ENCODE assay signal across 20 mouse cellular contexts in genomic region chr5:139696954-139697353, GRCm38 (mm10). TPM values are rescaled to one million over a fixed set of nuclear protein-coding genes. Genes with fewer than 3 reads are reported as not detected.
DNase-seq lines count a peak whose midpoint lies in the region; ATAC-seq and TF ChIP-seq lines count a peak whose summit lies in the region.
"Had no signal": no experiment of that assay in that cellular context is flagged by ENCODE, and none has a peak within 500 bp of the region (broad histone marks: within the 10 kb centered on the region; RNA-seq: fewer than 3 reads in every experiment).

No protein-coding gene starts in this region.

- no peak overlapping the region for H3K27ac ChIP-seq in hindbrain, postnatal 0 days
- H3K27ac ChIP-seq in hindbrain, embryonic 14.5 days: no peak overlapping the region
- no peak overlapping the region for H3K27ac ChIP-seq in liver, embryonic 14.5 days
- no peak overlapping the region for H3K27ac ChIP-seq in liver, embryonic 11.5 days (ENCODE audit: low read depth, low read length)
- H3K27ac ChIP-seq in ES-E14 (ENCODE audit: insufficient read depth, low read depth, low read length, poor library complexity, severe bottlenecking): no peak overlapping the region
- H3K27ac ChIP-seq: embryonic facial prominence, embryonic 12.5 days; forebrain, embryonic 15.5 days; heart, embryonic 10.5 days; hindbrain, embryonic 12.5 days had no signal

- H3K36me3 ChIP-seq in hindbrain, postnatal 0 days (ENCODE audit: insufficient read depth, low read length): no peaks in the 10 kb centered on the region
- no peaks in the 10 kb centered on the region for H3K36me3 ChIP-seq in hindbrain, embryonic 14.5 days (replicated peaks; ENCODE audit: control insufficient read depth, insufficient read depth)
- no peaks in the 10 kb centered on the region for H3K36me3 ChIP-seq in liver, embryonic 14.5 days (replicated peaks; ENCODE audit: control insufficient read depth, insufficient read depth, low read depth)
- no peaks in the 10 kb centered on the region for H3K36me3 ChIP-seq in liver, embryonic 11.5 days (ENCODE audit: control insufficient read depth, insufficient read depth, low read length)
- no peaks in the 10 kb centered on the region for H3K36me3 ChIP-seq in ES-E14 (ENCODE audit: control insufficient read depth, insufficient read depth, low read length, poor library complexity, severe bottlenecking)
- H3K36me3 ChIP-seq: embryonic facial prominence, embryonic 12.5 days; forebrain, embryonic 15.5 days; heart, embryonic 10.5 days; hindbrain, embryonic 12.5 days had no signal

- TF ChIP-seq CTCF in hindbrain, postnatal 0 days (IDR thresholded peaks at IDR 0.05; ENCODE audit: low read depth): peak; percentile 2; the same call in 1 of the 2 replicates
- TF ChIP-seq CTCF in liver, embryonic 14.5 days (IDR thresholded peaks at IDR 0.05; ENCODE audit: low read depth): peak; percentile 14; the same call in 1 of the 2 replicates

- no peak for DNase-seq in hindbrain, postnatal 0 days (ENCODE audit: low spot score)
- no peak for DNase-seq in hindbrain, embryonic 14.5 days (ENCODE audit: low spot score)
- DNase-seq in liver, embryonic 14.5 days (ENCODE audit: low read depth in 3 of 3, low spot score in 3 of 3): no peak
- DNase-seq in liver, embryonic 11.5 days (ENCODE audit: low spot score): no peak
- DNase-seq in ES-E14 (ENCODE audit: low read depth, low spot score) (peak; percentile 4), MN1 (ENCODE audit: low spot score) (no peak)
- DNase-seq in ovary, postnatal 10 days (ENCODE audit: low spot score): no peak
- DNase-seq: adrenal gland, postnatal 14 days; cerebellum, adult 11-12 months; cerebellum, adult 9-10 months; cerebellum, postnatal 25 days; gastrocnemius, postnatal 10 days; heart, adult 18-20 months; heart, postnatal 10 days; heart, postnatal 4 days had no signal

- H3K9me3 ChIP-seq in hindbrain, postnatal 0 days (ENCODE audit: low read length): no peaks in the 10 kb centered on the region
- no peaks in the 10 kb centered on the region for H3K9me3 ChIP-seq in hindbrain, embryonic 14.5 days (ENCODE audit: control insufficient read depth, low read length)
- no peaks in the 10 kb centered on the region for H3K9me3 ChIP-seq in liver, embryonic 14.5 days (ENCODE audit: control insufficient read depth, low read length)
- peaks cover 3% of the 10 kb centered on the region; the same call in 1 of the 2 replicates for H3K9me3 ChIP-seq in liver, embryonic 11.5 days (ENCODE audit: control insufficient read depth, low read length)
- H3K9me3 ChIP-seq in ES-E14 (ENCODE audit: control insufficient read depth, insufficient read depth, low read depth, low read length): no peaks in the 10 kb centered on the region
- H3K9me3 ChIP-seq: embryonic facial prominence, embryonic 12.5 days; forebrain, embryonic 15.5 days; heart, embryonic 10.5 days; hindbrain, embryonic 12.5 days had no signal

- TF ChIP-seq EP300 in liver, embryonic 14.5 days (IDR thresholded peaks at IDR 0.05; ENCODE audit: low read depth): no peak

- in situ Hi-C loops in ES-E14 (cut with MboI; ENCODE audit: low sequenced_read_pairs in 2 of 2, unreplicated experiment in 2 of 2): no loop called here

- H3K9ac ChIP-seq in hindbrain, postnatal 0 days (replicated peaks; ENCODE audit: low read length): no peak overlapping the region
- H3K9ac ChIP-seq in hindbrain, embryonic 14.5 days: no peak overlapping the region
- no peak overlapping the region for H3K9ac ChIP-seq in liver, embryonic 14.5 days (replicated peaks)
- H3K9ac ChIP-seq in liver, embryonic 11.5 days (ENCODE audit: low read depth, low read length): no peak overlapping the region
- H3K9ac ChIP-seq in ES-E14 (ENCODE audit: insufficient read depth, low read depth, low read length, poor library complexity, severe bottlenecking): no peak overlapping the region
- H3K9ac ChIP-seq: embryonic facial prominence, embryonic 12.5 days; forebrain, embryonic 15.5 days; hindbrain, embryonic 12.5 days had no signal

- no peak overlapping the region for H3K4me2 ChIP-seq in hindbrain, postnatal 0 days (ENCODE audit: low read depth, low read length)
- H3K4me2 ChIP-seq in hindbrain, embryonic 14.5 days (replicated peaks): no peak overlapping the region
- H3K4me2 ChIP-seq in liver, embryonic 14.5 days (ENCODE audit: low read depth): no peak overlapping the region
- no peak overlapping the region for H3K4me2 ChIP-seq in liver, embryonic 11.5 days
- H3K4me2 ChIP-seq: embryonic facial prominence, embryonic 12.5 days; forebrain, embryonic 15.5 days; hindbrain, embryonic 12.5 days had no signal

- WGBS in hindbrain, postnatal 0 days: 92% methylated on average over 6 of the region's 6 CpGs
- WGBS in hindbrain, embryonic 14.5 days: 87% methylated on average over 6 of the region's 6 CpGs
- 78% methylated on average over 6 of the region's 6 CpGs for WGBS in liver, embryonic 14.5 days (ENCODE audit: insufficient replicate concordance)
- 88% methylated on average over 6 of the region's 6 CpGs for WGBS in liver, embryonic 11.5 days

- H3K4me3 ChIP-seq in hindbrain, postnatal 0 days (ENCODE audit: low read length): no peak overlapping the region
- no peak overlapping the region for H3K4me3 ChIP-seq in hindbrain, embryonic 14.5 days (replicated peaks; ENCODE audit: low read length)
- H3K4me3 ChIP-seq in liver, embryonic 14.5 days (ENCODE audit: insufficient read depth in 1 of 2, low read depth in 2 of 2, low read length in 2 of 2): no peak overlapping the region
- H3K4me3 ChIP-seq in liver, embryonic 11.5 days (ENCODE audit: low read depth, low read length): no peak overlapping the region
- H3K4me3 ChIP-seq in ES-E14 (ENCODE audit: insufficient read depth in 1 of 2, low read depth in 1 of 2, low read length in 2 of 2, poor library complexity in 1 of 2, severe bottlenecking in 1 of 2): no peak overlapping the region
- H3K4me3 ChIP-seq: embryonic facial prominence, embryonic 12.5 days; forebrain, embryonic 15.5 days; heart, embryonic 10.5 days; hindbrain, embryonic 12.5 days had no signal

- no peaks in the 10 kb centered on the region for H3K4me1 ChIP-seq in hindbrain, postnatal 0 days (ENCODE audit: insufficient read depth, low read length)
- peaks cover 9% of the 10 kb centered on the region; the same call in 1 of the 2 replicates for H3K4me1 ChIP-seq in hindbrain, embryonic 14.5 days (replicated peaks; ENCODE audit: control insufficient read depth, insufficient read depth, low read length)
- 0 out of 4 replicates have a peak, but pooled peaks cover 0 to 4% of the 10 kb centered on the region in 2 experiments for H3K4me1 ChIP-seq in liver, embryonic 14.5 days (replicated peaks; ENCODE audit: control insufficient read depth in 2 of 2, insufficient read depth in 2 of 2, low read length in 1 of 2)
- H3K4me1 ChIP-seq in liver, embryonic 11.5 days (replicated peaks; ENCODE audit: control insufficient read depth, insufficient read depth, low read length): 0 out of 2 replicates have a peak, but pooled peaks cover 7% of the 10 kb centered on the region
- peaks cover 0 to 4% of the 10 kb centered on the region in 2 experiments; a peak in 1 of 4 replicates for H3K4me1 ChIP-seq in ES-E14 (ENCODE audit: control insufficient read depth in 2 of 2, insufficient read depth in 2 of 2, low read length in 2 of 2, poor library complexity in 1 of 2)

- H3K27me3 ChIP-seq in hindbrain, postnatal 0 days (ENCODE audit: insufficient read depth, low read length): no peaks in the 10 kb centered on the region
- no peaks in the 10 kb centered on the region for H3K27me3 ChIP-seq in hindbrain, embryonic 14.5 days (ENCODE audit: control insufficient read depth, insufficient read depth, low read length)
- no peaks in the 10 kb centered on the region for H3K27me3 ChIP-seq in liver, embryonic 14.5 days (ENCODE audit: control insufficient read depth, insufficient read depth, low read length)
- no peaks in the 10 kb centered on the region for H3K27me3 ChIP-seq in liver, embryonic 11.5 days (replicated peaks; ENCODE audit: control insufficient read depth, insufficient read depth, low read length)
- H3K27me3 ChIP-seq: embryonic facial prominence, embryonic 12.5 days had no signal

- no peak for ATAC-seq in hindbrain, postnatal 0 days
- ATAC-seq in hindbrain, embryonic 14.5 days (ENCODE audit: low FRiP score): no peak
- no peak for ATAC-seq in liver, embryonic 14.5 days (ENCODE audit: insufficient read depth)
- ATAC-seq in liver, embryonic 11.5 days (replicated peaks; ENCODE audit: low FRiP score): no peak
- ATAC-seq: activated CD4-positive, CD25-positive, alpha-beta regulatory T cell, adult 4 months; forebrain, embryonic 15.5 days had no signal

TF ChIP-seq in ES-E14, 5 proteins besides CTCF, POLR2A, EP300 and RAD21:
- TF ChIP-seq ZC3H11A (IDR thresholded peaks at IDR 0.05; ENCODE audit: borderline replicate concordance, low read depth, low read length) (no peak), ZNF384 (IDR thresholded peaks at IDR 0.05; ENCODE audit: low read depth, low read length) (no peak), CHD2 (IDR thresholded peaks at IDR 0.05; ENCODE audit: low read depth, low read length) (no peak), MAFK (IDR thresholded peaks at IDR 0.05; ENCODE audit: insufficient read depth, low read depth, low read length) (no peak), HCFC1 (IDR thresholded peaks at IDR 0.05; ENCODE audit: borderline replicate concordance, insufficient read depth, low read length) (no peak)

RNA-seq across cellular contexts. Expression of gene Micall2, which starts 39.2 kb away (rescaled TPM):
- 11.0 and 13.9 TPM in 2 replicates for total RNA-seq in hindbrain, postnatal 0 days (2014; rRNA removed)
- polyA plus RNA-seq in hindbrain, postnatal 0 days (2015; fragmentation: Nextera tagmentation; extraction: Ambion mirVana): 8.8 and 10.7 TPM in 2 replicates
- 10.6 and 10.7 TPM in 2 replicates for polyA plus RNA-seq in hindbrain, embryonic 14.5 days (2014; fragmentation: Nextera tagmentation; extraction: Ambion mirVana)
- polyA plus RNA-seq in liver, embryonic 14.5 days (2012; rRNA removed): 8.3 and 8.4 TPM in 2 replicates
- 10.3 and 14.4 TPM in 2 replicates for polyA plus RNA-seq in liver, embryonic 14.5 days (2014; fragmentation: Nextera tagmentation; extraction: Ambion mirVana)
- polyA plus RNA-seq in liver, embryonic 11.5 days (2014; fragmentation: Nextera tagmentation; extraction: Ambion mirVana): 17.1 and 18.5 TPM in 2 replicates
- 2.1 and 2.2 TPM in 2 replicates for total RNA-seq in ES-E14 (2012; rRNA removed)
- polyA plus RNA-seq: activated CD4-positive, CD25-positive, alpha-beta regulatory T cell, adult 4 months had no signal
